Mouse (Mus musculus) adrenal gland, adult 2 months (tissue): ENCODE results near the gene Tmem266. TPM values are rescaled to one million over a fixed set of nuclear protein-coding genes. Genes with fewer than 3 reads are reported as not detected.

Source experiments
- DNase-seq: peaks from one replicate; pipeline ENCODE4 v3.0.0; 2021
- polyA plus RNA-seq: library from polyadenylated mRNA; depleted of rRNA; stranded (reverse); fragments of >200 nt; gene quantifications from 2 replicates; pipeline ENCODE4 v1.2.3, GENCODE M21; 2012
- total RNA-seq, 2 experiments: library from RNA; stranded (reverse); gene quantifications; 2 replicates each; pipeline ENCODE4 v1.2.3; 2021

The Tmem266 gene
- total and polyA plus RNA-seq, 3 experiments: 0.69 to 1.5 (median 1.0) TPM

GRCm38 (mm10) chr9:55329401-55329800 lies 2.7 kb downstream of the Tmem266 start:
- DNase-seq: no peak

- no peak for DNase-seq
Measured at GRCm38 (mm10) chr9:55332476-55332875, 5.8 kb downstream of the Tmem266 start.

- DNase-seq: peak; percentile 82
Measured at GRCm38 (mm10) chr9:55332949-55333348, 6.2 kb downstream of the Tmem266 start.

- no peak for DNase-seq
Measured at GRCm38 (mm10) chr9:55344165-55344564, 17.5 kb downstream of the Tmem266 start.

GRCm38 (mm10) chr9:55345332-55345731 lies 18.6 kb downstream of the Tmem266 start:
- DNase-seq: no peak

GRCm38 (mm10) chr9:55348664-55349063 lies 22.0 kb downstream of the Tmem266 start:
- DNase-seq: no peak

GRCm38 (mm10) chr9:55354686-55355085 lies 28.0 kb downstream of the Tmem266 start:
- no peak for DNase-seq

GRCm38 (mm10) chr9:55355270-55355834 lies 28.6 kb downstream of the Tmem266 start:
- no peak for DNase-seq

GRCm38 (mm10) chr9:55357164-55357563 lies 30.5 kb downstream of the Tmem266 start:
- no peak for DNase-seq

GRCm38 (mm10) chr9:55360372-55360771 lies 33.7 kb downstream of the Tmem266 start:
- DNase-seq: no peak

- peak; percentile 6 for DNase-seq
Measured at GRCm38 (mm10) chr9:55360861-55361260, 34.1 kb downstream of the Tmem266 start.

GRCm38 (mm10) chr9:55361969-55362368 lies 35.3 kb downstream of the Tmem266 start:
- peak; percentile 27 for DNase-seq

- no peak for DNase-seq
Measured at GRCm38 (mm10) chr9:55363707-55364106, 37.0 kb downstream of the Tmem266 start.

GRCm38 (mm10) chr9:55368011-55368410 lies 41.3 kb downstream of the Tmem266 start:
- DNase-seq: no peak

- no peak for DNase-seq
Measured at GRCm38 (mm10) chr9:55371908-55372307, 45.2 kb downstream of the Tmem266 start.

GRCm38 (mm10) chr9:55377603-55378250 lies 51.0 kb downstream of the Tmem266 start:
- no peak for DNase-seq

- no peak for DNase-seq
Measured at GRCm38 (mm10) chr9:55381456-55381855, 54.7 kb downstream of the Tmem266 start.

- DNase-seq: no peak
Measured at GRCm38 (mm10) chr9:55382441-55382840, 55.7 kb downstream of the Tmem266 start.

- no peak for DNase-seq
Measured at GRCm38 (mm10) chr9:55386117-55386516, 59.4 kb downstream of the Tmem266 start.

GRCm38 (mm10) chr9:55387862-55388505 lies 61.3 kb downstream of the Tmem266 start:
- DNase-seq: no peak

- peak; percentile 75 for DNase-seq
Measured at GRCm38 (mm10) chr9:55391909-55392658, 65.4 kb downstream of the Tmem266 start.

GRCm38 (mm10) chr9:55395650-55396049 lies 68.9 kb downstream of the Tmem266 start:
- no peak for DNase-seq
